Mouse (Mus musculus) olfactory bulb, adult 2 months (tissue): ENCODE data around the gene Pgc.

Source experiments
- CTCF ChIP-seq: fragments of 200-500 bp; IDR thresholded peaks from 2 replicates; pipeline ENCODE4 v1.5.1; 2012; ENCODE audit warnings: low read depth, mild to moderate bottlenecking, low read length, moderate library complexity; ENCODE audit not compliant: insufficient read depth
- POLR2A ChIP-seq: fragments of 200-500 bp; IDR thresholded peaks from 2 replicates; pipeline ENCODE4 v1.6.1; 2012; ENCODE audit warnings: mild to moderate bottlenecking, low read depth, low read length, moderate library complexity; ENCODE audit not compliant: insufficient read depth

DNA sequence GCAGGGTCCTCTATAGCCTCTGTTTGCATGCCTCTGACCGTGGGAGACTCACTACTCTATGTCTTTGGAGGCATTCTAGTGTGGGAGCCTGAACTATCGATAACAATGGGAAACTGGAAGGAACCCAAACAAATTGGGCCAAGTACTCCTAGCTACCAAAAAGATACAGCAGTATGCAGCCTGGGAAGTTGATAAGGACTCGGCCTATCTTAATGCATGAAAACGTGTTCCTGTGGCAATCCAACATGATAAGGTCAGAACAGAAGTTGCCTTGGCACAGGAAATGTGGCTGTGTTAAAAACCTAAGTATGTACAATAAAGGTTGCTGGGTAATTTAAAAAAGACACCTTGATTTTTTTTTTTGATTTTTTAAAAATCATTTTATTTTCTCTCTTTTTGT lies 5.5 kb upstream of the Pgc start:
- TF ChIP-seq CTCF, result no peak
- no peak for TF ChIP-seq POLR2A
